Mouse (Mus musculus): Measurements from ENCODE around the gene Ceacam19.
A peak's percentile ranks its signal among the peaks of the same experiment; 100 is the strongest.

Ceacam19 gene

DNA sequence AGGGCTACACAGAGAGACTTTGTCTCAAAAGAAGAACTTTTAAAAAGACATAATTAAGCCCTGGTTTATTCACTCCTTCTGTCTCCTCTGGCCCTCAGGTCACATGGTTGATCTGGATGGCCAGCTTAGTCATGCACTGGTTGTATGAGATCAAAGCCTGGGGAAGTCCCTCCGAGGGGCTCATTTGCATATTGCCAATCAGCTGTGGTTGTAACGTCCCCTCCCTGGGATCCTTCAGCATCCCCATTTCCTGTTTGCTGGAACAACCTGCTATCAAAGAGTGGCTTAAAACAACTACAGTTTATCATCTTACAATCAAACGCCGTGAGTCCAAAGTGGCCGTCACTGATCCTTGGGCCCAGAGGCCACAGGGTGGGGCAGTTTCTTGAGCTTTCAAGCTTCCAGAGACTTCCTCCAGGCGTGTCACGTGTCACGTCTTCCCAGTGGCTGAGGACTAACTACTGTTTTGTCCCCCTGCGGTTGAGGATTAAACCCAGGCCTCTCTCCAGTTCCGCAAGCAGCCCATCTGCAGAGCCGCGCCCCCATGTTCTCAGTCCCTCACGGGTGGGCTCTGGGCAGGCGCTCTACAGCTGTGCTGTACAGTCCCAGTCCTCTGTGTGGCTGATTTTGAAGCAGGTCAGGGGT is 10.9 kb downstream of the Ceacam19 start:
- DNase-seq: no peak

- DNase-seq: peak; percentile 36
Measured at GRCm38 (mm10) chr7:19875948-19876682, 11.7 kb downstream of the Ceacam19 start.

GRCm38 (mm10) chr7:19871943-19872601 is 15.7 kb downstream of the Ceacam19 start:
- DNase-seq: no peak

GRCm38 (mm10) chr7:19871137-19871621 is 16.6 kb downstream of the Ceacam19 start:
- DNase-seq: no peak

DNA sequence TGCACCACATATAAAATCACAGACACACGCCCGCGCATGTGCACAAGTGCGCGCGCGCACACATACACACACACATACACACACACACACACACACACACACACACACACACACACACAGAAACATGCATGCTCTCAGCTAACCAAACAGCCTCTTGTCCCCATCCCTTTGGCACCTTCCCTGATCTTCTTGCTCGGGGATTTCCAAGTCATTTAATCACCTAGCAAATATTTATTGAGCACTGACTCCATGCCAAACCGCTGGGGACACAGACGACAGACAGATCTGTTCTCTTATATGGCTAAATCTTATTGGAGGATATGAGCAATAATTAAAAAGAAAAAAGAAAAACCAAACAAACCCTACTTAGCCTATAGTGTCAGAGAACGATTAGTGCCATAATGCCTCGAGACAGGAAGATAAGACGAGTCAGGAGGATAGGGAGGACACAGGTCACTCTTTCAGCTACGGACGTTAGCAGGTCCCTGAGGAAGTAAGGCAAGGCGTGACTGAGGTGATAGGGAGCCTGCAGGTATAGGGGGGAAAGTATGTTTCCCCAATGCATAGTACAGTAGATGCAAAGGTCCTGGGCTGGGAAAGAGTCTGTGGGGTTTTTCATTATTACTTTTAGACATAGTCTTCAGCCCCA is 19.9 kb downstream of the Ceacam19 start:
- DNase-seq: no peak

GRCm38 (mm10) chr7:19866490-19866889 is 21.3 kb downstream of the Ceacam19 start:
- no peak for DNase-seq

GRCm38 (mm10) chr7:19865246-19866036 is 22.3 kb downstream of the Ceacam19 start:
- DNase-seq: no peak

GRCm38 (mm10) chr7:19864241-19864640 is 23.5 kb downstream of the Ceacam19 start:
- DNase-seq: no peak

GRCm38 (mm10) chr7:19861199-19861598 is 26.6 kb downstream of the Ceacam19 start, which contains the start of gene Ceacam16:
Ceacam16 (minus strand) TSS chr7:19861299.
- DNase-seq: no peak

- no peak for DNase-seq
Measured at GRCm38 (mm10) chr7:19859740-19860139, 28.0 kb downstream of the Ceacam19 start.

- DNase-seq: no peak
Measured at GRCm38 (mm10) chr7:19856283-19856682, 31.5 kb downstream of the Ceacam19 start.

GRCm38 (mm10) chr7:19855663-19856062 is 32.1 kb downstream of the Ceacam19 start:
- DNase-seq: no peak

GRCm38 (mm10) chr7:19853526-19853925 is 34.2 kb downstream of the Ceacam19 start:
- no peak for DNase-seq

GRCm38 (mm10) chr7:19851858-19852570 is 35.8 kb downstream of the Ceacam19 start, which contains the start of gene Gm19345:
Gm19345 (plus strand) TSS chr7:19852003.
- peak; percentile 24 for DNase-seq

- no peak for DNase-seq
Measured at GRCm38 (mm10) chr7:19844521-19845171, 43.1 kb downstream of the Ceacam19 start.

DNA sequence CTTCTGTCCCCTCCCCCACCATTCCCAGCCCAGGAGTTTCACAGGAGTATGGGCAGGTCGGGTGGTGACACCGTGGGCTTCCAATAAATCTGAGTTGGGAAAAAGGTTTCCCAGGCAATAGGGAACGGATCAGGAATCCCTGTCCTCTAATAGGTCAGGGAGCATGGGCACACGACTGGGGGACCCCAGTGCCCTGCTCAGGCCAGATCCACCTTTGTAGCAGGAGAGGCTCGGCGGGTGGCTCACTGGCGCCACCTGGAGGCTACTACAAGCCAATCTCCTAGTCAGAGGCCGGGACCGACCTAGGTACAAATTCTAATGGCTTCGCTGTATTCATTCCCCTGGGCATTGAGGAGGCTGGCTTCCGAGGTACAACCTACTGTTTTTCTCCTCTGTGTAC is 44.2 kb downstream of the Ceacam19 start:
- DNase-seq: peak; percentile 47

GRCm38 (mm10) chr7:19842885-19843504 is 44.8 kb downstream of the Ceacam19 start:
- no peak for DNase-seq

DNA sequence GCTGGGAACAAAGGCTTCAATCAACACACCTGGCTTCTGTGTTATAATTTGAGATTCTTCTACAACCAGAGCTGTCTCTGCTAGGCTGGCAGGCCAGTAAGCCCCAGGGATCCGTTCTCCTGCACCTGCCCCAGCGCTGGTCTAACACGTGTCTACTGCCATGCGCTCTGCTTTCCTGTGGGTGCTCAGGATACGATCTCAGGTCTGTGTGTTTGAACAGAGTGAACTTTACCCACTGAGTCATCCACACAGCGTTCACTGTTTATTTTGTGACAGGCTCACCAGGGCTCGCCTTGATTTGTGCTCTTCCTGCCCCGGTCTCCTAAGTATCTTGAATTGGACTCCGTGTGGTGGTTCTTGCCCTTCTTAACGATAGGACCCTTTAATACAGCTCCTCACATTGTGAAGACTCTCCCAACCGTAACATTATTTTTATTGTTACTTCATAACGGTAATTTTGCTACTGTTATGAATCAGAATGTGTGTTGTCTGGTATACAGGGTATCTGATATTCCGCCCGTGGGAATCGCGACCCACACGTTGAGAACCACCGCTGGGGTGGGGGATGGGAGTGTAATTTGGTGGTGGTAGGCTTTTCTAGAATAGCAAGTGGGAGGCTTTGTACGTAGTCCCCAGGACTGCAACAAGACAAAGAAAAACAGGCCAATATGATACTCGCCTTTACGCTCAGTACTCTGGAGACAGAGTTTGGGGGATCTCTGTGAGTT is 45.9 kb downstream of the Ceacam19 start:
- DNase-seq: no peak

DNA sequence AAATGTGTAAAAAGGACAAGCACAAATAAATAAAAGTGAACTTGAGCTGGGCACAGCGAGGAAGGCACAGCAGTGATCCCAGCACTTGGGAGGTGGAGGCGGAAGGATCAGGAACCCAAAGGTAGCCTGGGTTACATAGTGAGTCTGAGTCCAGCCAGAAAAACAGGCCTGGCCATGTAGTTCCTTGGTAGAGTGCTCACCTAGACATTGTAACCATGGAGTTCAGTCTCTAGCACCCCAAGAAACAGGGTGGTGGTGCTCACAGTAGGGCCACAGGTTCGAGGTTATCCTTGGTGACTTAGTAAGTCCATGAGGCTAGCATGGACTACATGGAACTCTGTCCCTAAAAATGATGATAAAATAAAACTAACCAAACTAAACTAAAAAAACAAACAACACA is 46.8 kb downstream of the Ceacam19 start:
- DNase-seq: no peak

DNA sequence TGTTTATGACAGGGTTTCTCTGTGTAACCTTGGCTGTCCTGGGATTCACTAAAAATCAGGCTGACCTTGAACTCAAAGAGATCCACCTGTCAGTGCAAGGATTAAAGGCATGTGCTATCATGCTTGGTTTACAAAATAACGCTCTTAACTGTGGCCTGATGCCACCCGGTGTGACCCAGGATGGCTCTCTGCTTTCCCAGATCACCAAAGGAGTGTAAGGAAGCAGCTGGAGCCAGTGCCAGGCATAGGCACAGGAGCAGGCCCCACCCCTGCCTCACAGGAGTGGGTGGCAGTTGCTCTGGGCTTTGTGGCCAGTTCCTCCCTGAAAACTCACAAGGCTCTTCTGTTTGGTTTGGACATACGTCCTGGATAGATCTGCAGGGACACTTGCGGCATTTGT is 47.4 kb downstream of the Ceacam19 start:
- DNase-seq: no peak

Data from right cerebral cortex, adult 18-20 months (tissue).